Mouse (Mus musculus) megakaryocyte progenitor cell, adult 5-6 weeks (primary cell): ENCODE measurements around the gene Adam22. TPM values are rescaled to one million over a fixed set of nuclear protein-coding genes. Genes with fewer than 3 reads are reported as not detected.

Experiments used
- ATAC-seq: replicated peaks from 2 replicates; pipeline ENCODE4 v1.8.0; 2016; ENCODE audit warnings: mild to moderate bottlenecking, moderate TSS enrichment, inconsistent platforms; ENCODE audit not compliant: poor library complexity
- total RNA-seq, 2 experiments: library from RNA; stranded (forward) in 1 of 2; stranded (reverse) in 1 of 2; fragments of 157-497, 149-512 nt in 1 of 2; fragments of 200-1000 nt in 1 of 2; gene quantifications; 2 replicates each; pipeline versions ENCODE4 v1.2.3 to v1.2.4; 2015 to 2017

Adam22 gene
- total RNA-seq (2015) (0.34 and 2.6 TPM in 2 replicates), total RNA-seq (2017) (0.33 and 1.6 TPM in 2 replicates)

DNA sequence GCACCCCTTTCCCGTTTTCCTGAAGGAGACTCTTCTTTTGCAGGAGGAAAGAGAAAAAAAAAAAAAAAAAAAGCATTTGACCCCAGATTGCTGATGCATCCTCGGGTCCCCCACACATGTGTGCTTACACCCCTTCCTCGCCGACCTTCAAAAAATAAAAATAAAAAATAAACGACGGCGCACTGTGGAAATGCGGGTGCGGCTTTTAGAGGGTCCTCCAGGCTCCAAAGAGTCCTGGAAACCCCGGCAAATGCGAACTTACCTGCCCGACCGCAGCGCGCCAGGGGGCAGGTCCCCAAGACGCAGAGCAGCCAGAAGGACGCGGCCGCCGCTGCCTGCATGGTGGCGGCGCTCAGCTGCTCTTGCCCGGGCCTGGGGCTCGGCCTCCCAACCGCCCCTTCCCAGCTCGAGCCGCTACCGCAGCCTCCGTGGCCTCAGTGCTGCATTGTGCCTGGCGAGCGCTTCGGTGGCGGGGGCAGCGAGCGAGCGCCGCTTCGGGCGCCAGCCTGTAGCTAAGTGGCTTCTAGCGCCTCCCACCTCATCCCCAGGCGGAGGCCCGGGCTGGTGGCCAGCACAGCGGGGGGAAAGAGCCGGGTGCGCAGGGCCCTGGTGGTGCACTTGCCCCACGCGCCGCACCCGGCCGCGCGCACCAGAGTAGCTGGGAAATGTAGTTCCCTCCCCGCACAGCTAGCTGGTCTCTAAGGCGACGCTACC is at the start of gene Adam22:
Adam22 (minus strand) TSS at position 547 of the 714 bp plus-strand sequence.
- ATAC-seq = peak; percentile 97

- peak; percentile 47 for ATAC-seq
These were observed 49.5 kb upstream of the Adam22 start for GRCm38 (mm10) chr5:8417443-8417842.

DNA sequence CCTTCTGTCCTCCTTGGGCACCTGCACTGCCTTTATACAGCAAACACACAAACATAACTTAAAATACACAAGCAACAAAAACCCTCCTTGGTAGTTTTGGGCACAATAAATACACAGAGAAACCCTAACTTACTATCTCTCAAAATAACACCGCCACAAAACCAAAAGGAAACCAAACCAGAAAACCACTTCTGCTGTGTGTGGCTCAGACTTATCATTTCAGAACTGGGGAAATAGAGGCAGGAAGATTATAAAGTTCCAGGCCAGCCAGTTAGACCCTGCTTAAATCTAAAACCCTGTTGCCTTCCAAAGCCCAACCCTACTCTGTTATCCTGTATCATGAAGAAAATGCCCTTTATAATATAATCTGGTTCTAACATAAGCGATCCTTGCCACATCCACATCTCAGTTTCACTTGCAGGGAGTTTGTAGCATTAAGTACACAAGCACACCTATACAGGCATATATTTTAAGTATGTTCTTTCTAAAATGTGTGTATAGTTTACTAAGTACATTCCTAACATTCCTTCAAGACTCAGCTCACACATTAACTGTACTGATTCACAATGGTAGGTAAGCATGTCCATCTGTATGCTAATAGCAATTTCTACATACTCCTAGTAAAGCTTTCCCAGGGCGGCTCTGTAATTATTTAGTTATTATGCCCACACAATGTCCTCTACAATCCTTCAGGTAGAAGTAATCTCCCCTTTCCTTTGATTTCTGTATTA is 48.9 kb upstream of the Adam22 start:
- ATAC-seq = 0 out of 2 replicates have a peak, but pooled peaks have one; percentile 4

DNA sequence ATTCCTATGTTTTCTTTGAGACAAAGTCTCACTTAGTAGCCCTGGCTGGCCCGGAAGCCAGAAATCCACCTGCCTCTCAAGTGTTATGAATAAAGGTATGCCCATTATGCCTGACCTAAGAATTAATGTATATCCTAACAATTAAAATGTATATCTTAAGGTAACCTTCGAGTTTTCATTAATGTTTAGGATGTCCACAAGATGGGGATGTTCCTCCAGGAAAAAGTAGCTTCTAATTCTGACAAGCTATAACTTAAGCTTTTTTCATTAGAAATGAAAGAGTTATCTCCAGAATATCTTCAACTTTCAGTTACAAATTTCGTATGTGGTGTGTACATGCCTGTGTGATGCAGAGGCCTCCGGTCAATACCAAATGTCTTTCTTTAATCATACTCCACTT is 40.8 kb upstream of the Adam22 start:
- no peak for ATAC-seq

DNA sequence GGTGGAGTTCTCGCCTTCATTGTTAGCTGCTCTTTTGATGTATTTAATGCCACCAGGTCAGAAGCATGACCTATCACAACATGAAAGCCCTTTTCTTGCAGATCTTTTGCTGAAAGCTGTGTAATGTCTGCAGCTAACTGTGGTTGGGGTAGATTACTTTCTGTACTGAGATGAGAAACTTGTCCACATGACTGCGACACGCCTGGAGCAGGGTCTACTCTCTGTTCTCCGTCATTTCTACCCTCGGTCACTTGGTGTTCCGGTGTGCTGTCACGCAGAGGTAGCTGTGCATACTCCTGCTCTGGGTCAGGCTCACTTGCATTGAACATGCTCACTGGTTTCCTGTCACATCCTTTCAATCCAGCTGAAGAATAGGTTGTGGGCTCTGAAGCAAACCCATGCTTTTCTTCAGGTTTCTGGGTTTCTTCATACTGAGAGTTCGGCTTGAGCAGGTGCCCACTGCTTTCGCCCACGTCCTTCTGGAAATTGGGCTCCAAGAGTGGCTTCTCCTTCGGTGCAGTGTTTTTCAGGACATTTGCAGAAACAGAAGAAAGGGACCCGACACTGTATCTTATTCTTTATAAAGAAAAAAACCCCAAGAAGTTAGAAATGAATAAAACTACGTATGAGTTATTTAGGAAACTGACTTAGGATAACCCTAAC is 29.8 kb upstream of the Adam22 start:
- ATAC-seq = no peak

DNA sequence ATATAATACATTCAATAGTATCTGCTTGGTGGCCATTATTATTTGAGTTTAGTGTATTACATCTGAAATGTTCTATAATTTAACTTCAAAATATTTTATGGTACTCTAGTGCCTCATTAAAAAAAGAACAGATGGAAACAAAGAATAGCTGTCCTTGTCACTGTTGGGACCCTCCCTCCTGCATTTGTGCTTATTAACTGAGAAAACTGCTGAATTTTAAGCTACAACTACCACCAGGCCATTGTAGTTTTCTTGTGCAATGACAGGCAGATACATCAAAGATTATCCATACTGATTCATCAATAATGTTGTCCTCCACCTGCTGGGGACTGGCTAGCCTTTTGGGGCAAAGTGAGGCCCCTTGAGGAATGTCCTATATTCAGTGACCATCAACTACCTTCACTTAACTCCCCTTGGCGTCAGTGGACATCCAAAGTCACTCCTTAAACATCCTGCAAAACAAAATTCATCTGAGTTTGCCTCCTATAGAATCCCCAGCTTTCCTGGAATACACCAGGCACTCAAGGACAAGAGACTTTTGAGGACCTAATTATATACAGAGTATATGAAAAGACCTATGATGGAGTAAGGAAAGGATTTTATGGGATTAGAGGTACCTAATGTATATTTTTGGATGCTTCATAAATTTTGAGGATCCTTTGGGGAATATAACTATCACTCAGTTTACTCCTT is 26.1 kb upstream of the Adam22 start:
- ATAC-seq = no peak

GRCm38 (mm10) chr5:8374297-8374906 is 6.4 kb upstream of the Adam22 start:
- no peak for ATAC-seq

GRCm38 (mm10) chr5:8373415-8373814 is 5.5 kb upstream of the Adam22 start:
- no peak for ATAC-seq

DNA sequence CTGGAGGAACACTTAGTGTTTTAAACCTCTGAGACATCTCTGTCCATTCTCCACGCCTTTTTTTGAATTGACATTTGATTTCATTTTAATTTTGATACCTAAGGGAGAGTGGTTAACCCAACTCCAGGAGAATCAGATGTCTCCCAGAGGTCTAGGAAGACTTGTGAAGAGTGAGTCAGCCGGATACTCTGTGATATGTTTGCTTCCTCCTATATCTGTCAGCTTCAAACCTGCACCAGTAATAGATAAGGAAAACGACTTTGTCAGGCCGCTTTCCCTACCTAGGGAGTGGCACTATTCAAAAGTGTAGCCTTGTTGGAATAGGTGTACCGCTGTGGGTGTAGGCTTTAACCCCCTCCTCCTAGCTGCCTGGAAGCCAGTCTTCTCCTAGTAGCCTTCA is 821 bp upstream of the Adam22 start:
- ATAC-seq = peak; percentile 13; the same call in 1 of the 2 replicates

GRCm38 (mm10) chr5:8368328-8368692 is 350 bp upstream of the Adam22 start:
- ATAC-seq = no peak

DNA sequence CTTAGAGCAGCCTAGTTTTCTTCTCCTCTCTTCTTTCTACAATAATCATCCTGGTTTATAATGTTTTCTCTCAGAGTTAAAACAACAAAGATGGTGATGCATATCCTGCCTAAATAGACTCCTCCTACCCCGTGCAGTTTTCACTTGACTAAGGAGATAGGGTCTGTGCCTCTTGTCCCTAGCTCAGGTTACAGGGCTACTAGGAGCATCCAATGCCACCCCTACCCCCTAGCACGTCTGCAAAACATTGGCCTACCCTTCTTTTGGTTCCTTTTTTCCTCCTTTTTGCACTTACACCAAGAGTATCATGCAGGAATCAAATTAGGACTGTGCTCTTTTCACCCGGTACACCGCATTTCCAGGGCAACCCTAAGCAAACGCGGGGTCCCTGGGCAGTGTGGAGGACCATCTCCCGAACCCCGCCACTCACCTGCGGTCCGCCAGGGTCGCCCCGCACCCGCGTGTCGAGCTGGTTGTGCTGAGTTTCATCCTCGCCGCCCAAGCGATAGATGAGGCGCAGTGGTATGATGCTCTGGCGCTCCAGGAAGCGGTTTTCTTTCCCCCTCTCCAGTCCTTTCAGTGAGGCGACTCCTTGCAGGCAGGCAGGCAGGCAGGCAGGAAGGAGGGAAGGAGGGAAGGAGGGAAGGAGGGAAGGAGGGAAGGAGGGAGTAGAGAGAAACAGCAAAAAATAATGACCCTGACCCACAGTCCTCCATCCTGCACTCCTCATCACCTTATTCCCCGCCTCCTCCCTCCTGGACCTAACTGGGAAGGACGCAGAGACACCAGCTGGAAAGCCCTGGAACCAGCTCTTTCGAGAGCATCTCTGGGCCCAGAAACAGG is 968 bp downstream of the Adam22 start:
- no peak for ATAC-seq

DNA sequence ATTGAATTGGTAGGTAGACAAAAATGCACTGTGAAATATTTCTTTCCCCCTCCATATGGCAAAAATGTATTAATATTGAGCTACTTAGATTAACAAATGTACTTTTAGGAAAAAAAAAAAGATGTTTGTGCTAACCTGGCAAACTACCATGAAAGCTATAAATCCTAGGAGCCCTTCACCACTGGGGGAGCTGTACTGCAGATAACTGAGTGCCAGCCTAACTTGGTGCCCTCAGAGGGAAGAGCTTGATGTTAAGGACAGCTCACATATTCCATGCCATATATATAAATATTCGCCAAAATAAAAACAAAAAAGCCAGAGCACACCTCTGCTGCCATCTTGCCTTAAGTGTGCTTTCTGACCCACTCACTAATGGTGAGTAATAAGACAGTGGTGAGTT is 5.6 kb downstream of the Adam22 start:
- ATAC-seq = peak; percentile 74

- no peak for ATAC-seq
These were observed 10.3 kb downstream of the Adam22 start for GRCm38 (mm10) chr5:8357677-8358076.

- peak; percentile 93 for ATAC-seq
These were observed 10.9 kb downstream of the Adam22 start for GRCm38 (mm10) chr5:8356885-8357651.

DNA sequence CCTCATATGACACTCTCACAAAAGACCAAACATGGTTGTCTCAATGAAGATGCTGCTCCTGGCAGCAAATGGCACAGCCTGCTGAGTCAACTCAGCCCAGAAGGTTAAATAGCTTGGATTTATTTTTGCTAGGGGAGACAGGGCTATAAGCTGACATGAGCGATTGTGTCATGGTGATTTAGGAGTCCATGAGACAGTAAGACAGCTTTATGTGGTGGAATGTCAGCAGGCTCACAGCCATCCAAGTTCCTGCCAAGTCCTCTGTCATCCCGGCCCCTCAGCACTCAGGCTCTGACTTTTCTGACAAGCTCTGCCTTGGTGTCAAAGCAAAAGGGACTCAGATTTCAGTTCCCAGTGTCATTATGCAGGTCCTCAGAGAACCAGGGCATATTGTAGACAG is 11.6 kb downstream of the Adam22 start:
- ATAC-seq = no peak

- ATAC-seq = peak; percentile 68
These were observed 18.4 kb downstream of the Adam22 start for GRCm38 (mm10) chr5:8349557-8349956.

GRCm38 (mm10) chr5:8346329-8346728 is 21.6 kb downstream of the Adam22 start:
- peak; percentile 61 for ATAC-seq

- no peak for ATAC-seq
These were observed 24.7 kb downstream of the Adam22 start for GRCm38 (mm10) chr5:8343296-8343695.

GRCm38 (mm10) chr5:8341676-8342075 is 26.3 kb downstream of the Adam22 start:
- ATAC-seq = no peak
